Mouse (Mus musculus) G1E (cell line): ENCODE measurements around the gene S100a1. TPM values are rescaled to one million over a fixed set of nuclear protein-coding genes. Genes with fewer than 3 reads are reported as not detected.

Experiments
- ATAC-seq: 2 replicates; pipeline ENCODE4 v1.8.0; 2016; ENCODE audit warnings: mild to moderate bottlenecking; ENCODE audit not compliant: insufficient number of reproducible peaks, poor library complexity, low FRiP score, severe bottlenecking; ENCODE audit errors: extremely low read depth
- DNase-seq: peaks from one replicate; pipeline ENCODE4 v3.0.0; 2012; ENCODE audit warnings: low spot score
- H3K27me3 ChIP-seq: 2 replicates; pipeline ENCODE4 v1.6.1; 2012; ENCODE audit warnings: mild to moderate bottlenecking, low read length, inconsistent platforms; ENCODE audit not compliant: insufficient read depth
- H3K36me3 ChIP-seq: replicated peaks from 2 replicates; pipeline ENCODE3; 2012; ENCODE audit warnings: mild to moderate bottlenecking, inconsistent platforms
- H3K4me1 ChIP-seq: 2 replicates; pipeline ENCODE4 v1.6.1; 2012; ENCODE audit warnings: low read depth, low read length, inconsistent platforms, mixed read lengths; ENCODE audit not compliant: insufficient read depth
- H3K4me3 ChIP-seq: 2 replicates; pipeline ENCODE4 v1.5.1; 2012; ENCODE audit warnings: low read depth, mild to moderate bottlenecking, inconsistent platforms, low read length, moderate library complexity, mixed read lengths
- H3K9me3 ChIP-seq: replicated peaks from 2 replicates; pipeline ENCODE4 v1.6.1; 2012; ENCODE audit warnings: inconsistent platforms
- CTCF ChIP-seq: IDR thresholded peaks from 2 replicates; pipeline ENCODE4 v1.5.1; 2012; ENCODE audit warnings: low read depth, low read length, inconsistent platforms, mixed read lengths
- GATA1 ChIP-seq: IDR thresholded peaks from 2 replicates; pipeline ENCODE4 v1.6.1; 2012; ENCODE audit warnings: borderline replicate concordance, low read length, inconsistent platforms, mixed read lengths
- GATA2 ChIP-seq: IDR thresholded peaks from 2 replicates; pipeline ENCODE4 v1.6.1; 2012; ENCODE audit warnings: low read depth, low read length, inconsistent platforms, borderline replicate concordance
- POLR2AphosphoS5 ChIP-seq: IDR thresholded peaks from 2 replicates; pipeline ENCODE4 v1.6.1; 2012; ENCODE audit warnings: low read depth, low read length, inconsistent platforms; ENCODE audit not compliant: insufficient replicate concordance
- TAL1 ChIP-seq: conservative IDR thresholded peaks from 2 replicates; pipeline ENCODE4 v1.6.1; 2012; ENCODE audit warnings: low read depth, low read length, inconsistent platforms, mixed read lengths
- polyA plus RNA-seq: library from polyadenylated mRNA; stranded (reverse); fragments of >175 nt; gene quantifications from 2 replicates; pipeline ENCODE4 v1.2.3, GENCODE M21; 2012
- total RNA-seq, 2 experiments: library from RNA; stranded (forward) in 1 of 2; stranded (reverse) in 1 of 2; fragments of 200-1000 nt in 1 of 2; fragments of >200 nt in 1 of 2; fragmentation: Nextera tagmentation in 1 of 2; gene quantifications; 2 replicates each; pipeline ENCODE4 v1.2.3; 2014 to 2017

S100a1 gene
- total and polyA plus RNA-seq, 3 experiments: 5.1 to 40.8 (median 26.6) TPM

- H3K4me1 ChIP-seq: peaks cover 13% of the 10 kb centered on the region
- H3K9me3 ChIP-seq: peaks cover 12% of the 10 kb centered on the region
- ATAC-seq (peak; percentile 34; the same call in 1 of the 2 replicates), DNase-seq (no peak)
- TF ChIP-seq CTCF (peak; percentile 38; the same call in 1 of the 2 replicates), GATA1 (no peak)
- no peaks in the 10 kb centered on the region for H3K36me3 ChIP-seq
- peak overlapping the region; percentile 51; the same call in 1 of the 2 replicates for H3K4me3 ChIP-seq
- H3K27me3 ChIP-seq: peaks cover 69% of the 10 kb centered on the region
Measured at GRCm38 (mm10) chr3:90466311-90466766, 47.9 kb downstream of the S100a1 start.

- H3K9me3 ChIP-seq: peaks cover 12% of the 10 kb centered on the region
- H3K27me3 ChIP-seq: peaks cover 73% of the 10 kb centered on the region
- peaks cover 13% of the 10 kb centered on the region for H3K4me1 ChIP-seq
- H3K4me3 ChIP-seq: peak within 1 kb of the TSS; percentile 51; the same call in 1 of the 2 replicates
- no peaks in the 10 kb centered on the region for H3K36me3 ChIP-seq
- DNase-seq (no peak), ATAC-seq (no peak)
- no peak for TF ChIP-seq GATA1
- TF ChIP-seq CTCF: no peak
- TF ChIP-seq TAL1: no peak
- no peak for TF ChIP-seq POLR2AphosphoS5
- TF ChIP-seq GATA2: no peak
Measured at GRCm38 (mm10) chr3:90465686-90466310, 48.4 kb downstream of the S100a1 start, which contains the start of gene Npr1. TSS of gene Npr1 (minus strand) at chr3:90465866.

GRCm38 (mm10) chr3:90465081-90465685, 49.0 kb downstream of the S100a1 start:
- Histone ChIP-seq H3K4me1 (peaks cover 13% of the 10 kb centered on the region), H3K36me3 (no peaks in the 10 kb centered on the region), H3K4me3 (peak overlapping the region; percentile 4; the same call in 1 of the 2 replicates), H3K9me3 (peaks cover 12% of the 10 kb centered on the region), H3K27me3 (peaks cover 76% of the 10 kb centered on the region)
- DNase-seq (no peak), ATAC-seq (no peak)
- TF ChIP-seq GATA1 (no peak), GATA2 (no peak)

GRCm38 (mm10) chr3:90464552-90465080, 49.6 kb downstream of the S100a1 start:
- no peak for ATAC-seq
- H3K4me1 ChIP-seq: peaks cover 13% of the 10 kb centered on the region
- H3K4me3 ChIP-seq: no peak overlapping the region

GRCm38 (mm10) chr3:90462579-90462978, 51.6 kb downstream of the S100a1 start:
- Histone ChIP-seq H3K9me3 (peaks cover 12% of the 10 kb centered on the region), H3K4me3 (no peak overlapping the region), H3K36me3 (no peaks in the 10 kb centered on the region), H3K27me3 (peaks cover 76% of the 10 kb centered on the region), H3K4me1 (peaks cover 13% of the 10 kb centered on the region)
- DNase-seq (no peak), ATAC-seq (no peak)
- no peak for TF ChIP-seq POLR2AphosphoS5
- TF ChIP-seq GATA1: no peak
- no peak for TF ChIP-seq TAL1
- TF ChIP-seq CTCF: no peak
- no peak for TF ChIP-seq GATA2

More at GRCm38 (mm10) chr3:90464552-90465080, 49.6 kb downstream of the S100a1 start:
- Histone ChIP-seq H3K9me3 (peaks cover 12% of the 10 kb centered on the region), H3K36me3 (no peaks in the 10 kb centered on the region), H3K27me3 (peaks cover 82% of the 10 kb centered on the region)
- DNase-seq: no peak
- TF ChIP-seq TAL1 (no peak), POLR2AphosphoS5 (no peak), GATA2 (no peak), GATA1 (no peak), CTCF (no peak)

GRCm38 (mm10) chr3:90461935-90462334, 52.3 kb downstream of the S100a1 start:
- H3K4me1 ChIP-seq: peaks cover 13% of the 10 kb centered on the region
- no peak for TF ChIP-seq GATA1
- TF ChIP-seq GATA2: no peak
- TF ChIP-seq CTCF: no peak
- no peak for TF ChIP-seq TAL1
- no peak for TF ChIP-seq POLR2AphosphoS5
- peaks cover 12% of the 10 kb centered on the region for H3K9me3 ChIP-seq
- no peak overlapping the region for H3K4me3 ChIP-seq
- H3K27me3 ChIP-seq: peaks cover 78% of the 10 kb centered on the region
- ATAC-seq (no peak), DNase-seq (no peak)
- no peaks in the 10 kb centered on the region for H3K36me3 ChIP-seq

Other genes with a start within 250 kb of the S100a1 start
Only the 20 nearest of the 21 such genes appear.
- 176 and 211 TPM in 2 replicates for gene Gatad2b, start 221.2 kb downstream of the S100a1 start, total RNA-seq (2014; fragmentation: Nextera tagmentation)
- 15.2 and 19.1 TPM in 2 replicates for gene Gatad2b, start 221.2 kb downstream of the S100a1 start, total RNA-seq (2017)
- gene Gatad2b, start 221.2 kb downstream of the S100a1 start, polyA plus RNA-seq: 5.1 and 6.8 TPM in 2 replicates
- 0.73 and 1.3 TPM in 2 replicates for gene Slc27a3, start 124.5 kb downstream of the S100a1 start, total RNA-seq (2014; fragmentation: Nextera tagmentation)
- gene Slc27a3, start 124.5 kb downstream of the S100a1 start, total RNA-seq (2017): 2.7 and 2.9 TPM in 2 replicates
- 2.9 and 3.0 TPM in 2 replicates for gene Slc27a3, start 124.5 kb downstream of the S100a1 start, polyA plus RNA-seq
- gene Ints3, start 80.8 kb downstream of the S100a1 start, total RNA-seq (2014; fragmentation: Nextera tagmentation): 36.7 and 47.0 TPM in 2 replicates
- 32.5 and 36.2 TPM in 2 replicates for gene Ints3, start 80.8 kb downstream of the S100a1 start, total RNA-seq (2017)
- gene Ints3, start 80.8 kb downstream of the S100a1 start, polyA plus RNA-seq: 28.2 and 30.8 TPM in 2 replicates
- not detected in 2 replicates for gene Npr1, start 48.5 kb downstream of the S100a1 start, total RNA-seq (2014; fragmentation: Nextera tagmentation)
- not detected in 2 replicates for gene Npr1, start 48.5 kb downstream of the S100a1 start, total RNA-seq (2017)
- gene Npr1, start 48.5 kb downstream of the S100a1 start, polyA plus RNA-seq: not detected in 2 replicates
- 92.4 and 100 TPM in 2 replicates for gene Ilf2, start 38.3 kb downstream of the S100a1 start, total RNA-seq (2014; fragmentation: Nextera tagmentation)
- gene Ilf2, start 38.3 kb downstream of the S100a1 start, total RNA-seq (2017): 168 and 181 TPM in 2 replicates
- gene Ilf2, start 38.3 kb downstream of the S100a1 start, polyA plus RNA-seq: 15.4 and 21.3 TPM in 2 replicates
- gene Snapin, start 23.4 kb downstream of the S100a1 start, total RNA-seq (2014; fragmentation: Nextera tagmentation): 58.0 and 61.9 TPM in 2 replicates
- gene Snapin, start 23.4 kb downstream of the S100a1 start, total RNA-seq (2017): 42.5 and 46.2 TPM in 2 replicates
- 3.4 and 3.5 TPM in 2 replicates for gene Snapin, start 23.4 kb downstream of the S100a1 start, polyA plus RNA-seq
- 78.6 and 89.8 TPM in 2 replicates for gene Chtop, start 4.9 kb downstream of the S100a1 start, total RNA-seq (2014; fragmentation: Nextera tagmentation)
- 133 and 135 TPM in 2 replicates for gene Chtop, start 4.9 kb downstream of the S100a1 start, total RNA-seq (2017)
- 97.0 and 110 TPM in 2 replicates for gene Chtop, start 4.9 kb downstream of the S100a1 start, polyA plus RNA-seq
- gene S100a13, start within 50 bp of the S100a1 start, total RNA-seq (2014; fragmentation: Nextera tagmentation): 22.9 and 25.3 TPM in 2 replicates
- gene S100a13, start within 50 bp of the S100a1 start, total RNA-seq (2017): 67.3 and 70.2 TPM in 2 replicates
- 1.8 and 2.4 TPM in 2 replicates for gene S100a13, start within 50 bp of the S100a1 start, polyA plus RNA-seq
- gene S100a14, start 12.5 kb upstream of the S100a1 start, total RNA-seq (2014; fragmentation: Nextera tagmentation): not detected in 2 replicates
- 0.12 TPM in 1 of 2 replicates, not detected in the other for gene S100a14, start 12.5 kb upstream of the S100a1 start, total RNA-seq (2017)
- not detected in 2 replicates for gene S100a14, start 12.5 kb upstream of the S100a1 start, polyA plus RNA-seq
- gene S100a16, start 22.9 kb upstream of the S100a1 start, total RNA-seq (2014; fragmentation: Nextera tagmentation): not detected in 2 replicates
- not detected in 2 replicates for gene S100a16, start 22.9 kb upstream of the S100a1 start, total RNA-seq (2017)
- not detected in 2 replicates for gene S100a16, start 22.9 kb upstream of the S100a1 start, polyA plus RNA-seq
- gene S100a3, start 46.2 kb upstream of the S100a1 start, total RNA-seq (2014; fragmentation: Nextera tagmentation): not detected in 2 replicates
- 0.12 and 0.22 TPM in 2 replicates for gene S100a3, start 46.2 kb upstream of the S100a1 start, total RNA-seq (2017)
- not detected in 2 replicates for gene S100a3, start 46.2 kb upstream of the S100a1 start, polyA plus RNA-seq
- gene S100a2, start 75.9 kb upstream of the S100a1 start, total RNA-seq (2014; fragmentation: Nextera tagmentation): not detected in 2 replicates
- not detected in 2 replicates for gene S100a2, start 75.9 kb upstream of the S100a1 start, total RNA-seq (2017)
- gene S100a2, start 75.9 kb upstream of the S100a1 start, polyA plus RNA-seq: not detected in 2 replicates
- not detected in 2 replicates for gene Gm42674, start 87.5 kb upstream of the S100a1 start, total RNA-seq (2014; fragmentation: Nextera tagmentation)
- not detected in 2 replicates for gene Gm42674, start 87.5 kb upstream of the S100a1 start, total RNA-seq (2017)
- gene Gm42674, start 87.5 kb upstream of the S100a1 start, polyA plus RNA-seq: not detected in 2 replicates
- not detected in 2 replicates for gene S100a4, start 89.4 kb upstream of the S100a1 start, total RNA-seq (2014; fragmentation: Nextera tagmentation)
- gene S100a4, start 89.4 kb upstream of the S100a1 start, total RNA-seq (2017): 0.64 TPM in 1 of 2 replicates, not detected in the other
- gene S100a4, start 89.4 kb upstream of the S100a1 start, polyA plus RNA-seq: not detected in 2 replicates
- not detected in 2 replicates for gene S100a5, start 94.1 kb upstream of the S100a1 start, total RNA-seq (2014; fragmentation: Nextera tagmentation)
- gene S100a5, start 94.1 kb upstream of the S100a1 start, total RNA-seq (2017): not detected in 2 replicates
- gene S100a5, start 94.1 kb upstream of the S100a1 start, polyA plus RNA-seq: not detected in 2 replicates
- not detected in 2 replicates for gene S100a6, start 98.5 kb upstream of the S100a1 start, total RNA-seq (2014; fragmentation: Nextera tagmentation)
- gene S100a6, start 98.5 kb upstream of the S100a1 start, total RNA-seq (2017): 0.35 TPM in 1 of 2 replicates, not detected in the other
- gene S100a6, start 98.5 kb upstream of the S100a1 start, polyA plus RNA-seq: not detected in 2 replicates
- gene S100a7a, start 139.6 kb upstream of the S100a1 start, total RNA-seq (2014; fragmentation: Nextera tagmentation): not detected in 2 replicates
- not detected in 2 replicates for gene S100a7a, start 139.6 kb upstream of the S100a1 start, total RNA-seq (2017)
- gene S100a7a, start 139.6 kb upstream of the S100a1 start, polyA plus RNA-seq: not detected in 2 replicates
- 2.4 TPM in 1 of 2 replicates, not detected in the other for gene S100a8, start 154.6 kb upstream of the S100a1 start, total RNA-seq (2014; fragmentation: Nextera tagmentation)
- gene S100a8, start 154.6 kb upstream of the S100a1 start, total RNA-seq (2017): not detected in 2 replicates
- gene S100a8, start 154.6 kb upstream of the S100a1 start, polyA plus RNA-seq: not detected in 2 replicates
- gene S100a9, start 181.3 kb upstream of the S100a1 start, total RNA-seq (2014; fragmentation: Nextera tagmentation): not detected in 2 replicates
- gene S100a9, start 181.3 kb upstream of the S100a1 start, total RNA-seq (2017): 0.41 TPM in 1 of 2 replicates, not detected in the other
- 0.20 TPM in 1 of 2 replicates, not detected in the other for gene S100a9, start 181.3 kb upstream of the S100a1 start, polyA plus RNA-seq
- gene Pglyrp4, start 212.5 kb upstream of the S100a1 start, total RNA-seq (2014; fragmentation: Nextera tagmentation): not detected in 2 replicates
- 0.12 TPM in 1 of 2 replicates, not detected in the other for gene Pglyrp4, start 212.5 kb upstream of the S100a1 start, total RNA-seq (2017)
- gene Pglyrp4, start 212.5 kb upstream of the S100a1 start, polyA plus RNA-seq: not detected in 2 replicates